Mouse (Mus musculus) embryonic facial prominence, embryonic 10.5 days (tissue): ENCODE measurements around the gene Kptn. TPM values are rescaled to one million over a fixed set of nuclear protein-coding genes. Genes with fewer than 3 reads are reported as not detected.

ENCODE experiments used
- DNase-seq: peaks from one replicate; pipeline ENCODE4 v3.0.0-alpha.2; 2017; ENCODE audit warnings: low spot score
- H3K27ac ChIP-seq: fragments of 300-500 bp; sonication (generic); replicated peaks from 2 replicates; pipeline ENCODE4 v1.5.1; 2016; ENCODE audit warnings: mild to moderate bottlenecking
- H3K27me3 ChIP-seq: fragments of 300-500 bp; sonication (generic); replicated peaks from 2 replicates; pipeline ENCODE4 v1.6.1; 2016; ENCODE audit warnings: low read depth, mild to moderate bottlenecking; ENCODE audit not compliant: poor library complexity, severe bottlenecking
- H3K36me3 ChIP-seq: fragments of 300-500 bp; sonication (generic); replicated peaks from 2 replicates; pipeline ENCODE4 v1.6.1; 2016; ENCODE audit warnings: mild to moderate bottlenecking, moderate library complexity
- H3K4me1 ChIP-seq: fragments of 300-500 bp; sonication (generic); 2 replicates; pipeline ENCODE4 v1.6.1; 2016
- H3K4me3 ChIP-seq: fragments of 300-500 bp; sonication (generic); 2 replicates; pipeline ENCODE4 v1.5.1; 2016; ENCODE audit warnings: mild to moderate bottlenecking, moderate library complexity
- H3K9me3 ChIP-seq: fragments of 300-500 bp; sonication (generic); 2 replicates; pipeline ENCODE4 v1.6.1; 2016; ENCODE audit warnings: mild to moderate bottlenecking
- WGBS: fragments of 180-500 bp; shearing (Covaris S2); methylation state at CpG from one replicate; pipeline ENCODE4 v1.1.7; 2016; 5-methylcytosine and 5-hydroxymethylcytosine counted together
- polyA plus RNA-seq: library from polyadenylated mRNA; unstranded; fragments of >200 nt; fragmentation: Nextera tagmentation; extraction: Ambion mirVana; gene quantifications from 2 replicates; pipeline ENCODE4 v1.2.1, GENCODE M21; 2016

Kptn gene
- polyA plus RNA-seq, 1 experiment from 2014 or later: 25.8 TPM

- no peaks in the 10 kb centered on the region; the same call in 1 of the 2 replicates for H3K36me3 ChIP-seq
- peaks cover under 1% of the 10 kb centered on the region; the same call in 1 of the 2 replicates for H3K4me1 ChIP-seq
- WGBS: 20% methylated on average over 10 of the region's 10 CpGs
- peaks cover 17% of the 10 kb centered on the region for H3K27me3 ChIP-seq
- no peak overlapping the region for H3K4me3 ChIP-seq
- no peak overlapping the region for H3K27ac ChIP-seq
- H3K9me3 ChIP-seq: no peaks in the 10 kb centered on the region
- peak; percentile 67 for DNase-seq
Observed at GRCm38 (mm10) chr7:16153522-16153921, 33.8 kb downstream of the Kptn start.

GRCm38 (mm10) chr7:16155132-16155872, 35.6 kb downstream of the Kptn start:
- no peaks in the 10 kb centered on the region; the same call in 1 of the 2 replicates for H3K36me3 ChIP-seq
- no peak overlapping the region for H3K27ac ChIP-seq
- peaks cover 6% of the 10 kb centered on the region for H3K4me1 ChIP-seq
- no peak for DNase-seq
- 75% methylated on average over 9 of the region's 9 CpGs for WGBS
- H3K9me3 ChIP-seq: no peaks in the 10 kb centered on the region
- peaks cover 35% of the 10 kb centered on the region for H3K27me3 ChIP-seq
- no peak overlapping the region for H3K4me3 ChIP-seq

- DNase-seq: no peak
- Histone ChIP-seq H3K36me3 (no peaks in the 10 kb centered on the region; the same call in 1 of the 2 replicates), H3K4me3 (no peak overlapping the region), H3K27me3 (peaks cover 40% of the 10 kb centered on the region), H3K4me1 (peaks cover 6% of the 10 kb centered on the region), H3K27ac (no peak overlapping the region), H3K9me3 (0 out of 2 replicates have a peak, but pooled peaks cover 2% of the 10 kb centered on the region)
- WGBS: 82% methylated on average over 8 of the region's 8 CpGs
Observed at GRCm38 (mm10) chr7:16156105-16156714, 36.5 kb downstream of the Kptn start.

GRCm38 (mm10) chr7:16158735-16159134, 39.0 kb downstream of the Kptn start:
- H3K4me3 ChIP-seq: peak overlapping the region; percentile 23; the same call in 1 of the 2 replicates
- no peak overlapping the region for H3K27ac ChIP-seq
- peaks cover 40% of the 10 kb centered on the region for H3K27me3 ChIP-seq
- H3K4me1 ChIP-seq: peaks cover 6% of the 10 kb centered on the region
- H3K36me3 ChIP-seq: no peaks in the 10 kb centered on the region; the same call in 1 of the 2 replicates
- 10% methylated on average over 39 of the region's 39 CpGs for WGBS
- peak; percentile 26 for DNase-seq
- H3K9me3 ChIP-seq: 0 out of 2 replicates have a peak, but pooled peaks cover 2% of the 10 kb centered on the region

DNA sequence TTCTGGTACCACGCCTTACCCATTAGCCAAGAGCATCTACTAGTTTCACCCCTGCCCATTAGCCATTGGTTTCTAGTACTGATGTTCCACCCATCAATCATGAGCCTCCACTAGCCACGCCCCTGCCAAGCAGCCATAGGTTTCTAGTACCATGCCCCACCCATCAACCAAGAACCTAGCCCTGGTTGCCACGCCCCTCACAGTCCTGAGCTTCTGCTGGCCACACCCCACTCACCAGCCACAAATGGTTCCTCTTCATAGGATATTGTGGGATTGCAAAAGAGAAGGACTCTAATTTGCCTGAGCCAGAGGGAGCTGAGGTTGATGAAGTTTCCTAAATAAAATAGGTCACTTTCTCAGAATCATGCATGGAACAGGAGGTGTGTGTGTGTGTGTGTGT, 41.0 kb downstream of the Kptn start:
- WGBS: 67% methylated on average over 3 of the region's 3 CpGs
- H3K4me1 ChIP-seq: peaks cover 6% of the 10 kb centered on the region
- H3K9me3 ChIP-seq: 0 out of 2 replicates have a peak, but pooled peaks cover 2% of the 10 kb centered on the region
- no peak for DNase-seq
- H3K4me3 ChIP-seq: no peak overlapping the region
- no peaks in the 10 kb centered on the region; the same call in 1 of the 2 replicates for H3K36me3 ChIP-seq
- no peak overlapping the region for H3K27ac ChIP-seq
- peaks cover 40% of the 10 kb centered on the region for H3K27me3 ChIP-seq

- peaks cover 40% of the 10 kb centered on the region for H3K27me3 ChIP-seq
- H3K4me1 ChIP-seq: peaks cover 6% of the 10 kb centered on the region
- no peaks in the 10 kb centered on the region; the same call in 1 of the 2 replicates for H3K36me3 ChIP-seq
- no peak for DNase-seq
- no peak overlapping the region for H3K4me3 ChIP-seq
- WGBS: 91% methylated on average over 9 of the region's 9 CpGs
- H3K27ac ChIP-seq: no peak overlapping the region
- H3K9me3 ChIP-seq: 0 out of 2 replicates have a peak, but pooled peaks cover 2% of the 10 kb centered on the region
Observed at GRCm38 (mm10) chr7:16161302-16161701, 41.6 kb downstream of the Kptn start.

GRCm38 (mm10) chr7:16162036-16162435, 42.3 kb downstream of the Kptn start:
- DNase-seq: no peak
- Histone ChIP-seq H3K36me3 (no peaks in the 10 kb centered on the region; the same call in 1 of the 2 replicates), H3K27me3 (peaks cover 38% of the 10 kb centered on the region), H3K4me3 (no peak overlapping the region), H3K9me3 (0 out of 2 replicates have a peak, but pooled peaks cover 2% of the 10 kb centered on the region), H3K27ac (no peak overlapping the region), H3K4me1 (peaks cover 6% of the 10 kb centered on the region)
- 81% methylated on average over 7 of the region's 7 CpGs for WGBS

GRCm38 (mm10) chr7:16172141-16172581, 52.5 kb downstream of the Kptn start:
- 0% methylated on average over 1 of the region's 1 CpGs for WGBS
- Histone ChIP-seq H3K27me3 (no peaks in the 10 kb centered on the region), H3K27ac (peak overlapping the region; percentile 87), H3K36me3 (no peaks in the 10 kb centered on the region), H3K4me1 (peaks cover 48% of the 10 kb centered on the region), H3K4me3 (peak overlapping the region; percentile 34; the same call in 1 of the 2 replicates), H3K9me3 (peaks cover 11% of the 10 kb centered on the region; the same call in 1 of the 2 replicates)
- DNase-seq: peak; percentile 55

GRCm38 (mm10) chr7:16172586-16173140, 53.0 kb downstream of the Kptn start:
- peaks cover 48% of the 10 kb centered on the region for H3K4me1 ChIP-seq
- no peak for DNase-seq

DNA sequence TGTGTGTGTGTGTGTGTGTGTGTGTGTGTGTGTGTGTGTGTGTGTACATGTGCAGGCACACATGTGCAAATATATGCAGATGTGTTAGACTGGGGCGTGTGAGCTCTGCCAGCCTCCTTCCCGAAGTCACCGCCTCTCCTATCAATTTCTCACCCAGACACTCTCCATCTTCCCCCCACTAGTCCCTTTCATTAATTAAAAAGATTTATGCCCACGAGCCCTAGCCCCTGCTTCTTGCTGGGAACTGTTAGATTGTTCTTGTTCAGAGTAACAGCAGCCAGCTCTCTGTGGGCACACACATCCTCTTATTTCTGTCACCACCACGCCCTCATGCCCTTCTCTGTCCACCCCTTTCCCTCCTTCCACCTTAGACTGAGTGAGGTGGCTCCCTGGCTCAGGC, 53.5 kb downstream of the Kptn start:
- 52% methylated on average over 5 of the region's 5 CpGs for WGBS
- Histone ChIP-seq H3K9me3 (0 out of 2 replicates have a peak, but pooled peaks cover 4% of the 10 kb centered on the region), H3K27ac (peak overlapping the region; percentile 87), H3K4me3 (peak overlapping the region; percentile 78), H3K4me1 (peaks cover 48% of the 10 kb centered on the region), H3K36me3 (peaks cover 4% of the 10 kb centered on the region; the same call in 1 of the 2 replicates), H3K27me3 (no peaks in the 10 kb centered on the region)
- no peak for DNase-seq

More at GRCm38 (mm10) chr7:16172586-16173140, 53.0 kb downstream of the Kptn start:
- Histone ChIP-seq H3K36me3 (no peaks in the 10 kb centered on the region; the same call in 1 of the 2 replicates), H3K9me3 (peaks cover 8% of the 10 kb centered on the region; the same call in 1 of the 2 replicates), H3K4me3 (peak overlapping the region; percentile 78; the same call in 1 of the 2 replicates), H3K27me3 (no peaks in the 10 kb centered on the region), H3K27ac (peak overlapping the region; percentile 87)
- WGBS: 41% methylated on average over 1 of the region's 1 CpGs

- H3K27me3 ChIP-seq: no peaks in the 10 kb centered on the region
- DNase-seq: peak; percentile 84
- peak within 1 kb of the TSS; percentile 87 for H3K27ac ChIP-seq
- under 1% methylated on average over 42 of the region's 42 CpGs for WGBS
- 0 out of 2 replicates have a peak, but pooled peaks cover 4% of the 10 kb centered on the region for H3K9me3 ChIP-seq
- peaks cover 21% of the 10 kb centered on the region for H3K36me3 ChIP-seq
- H3K4me3 ChIP-seq: peak within 1 kb of the TSS; percentile 78
- peaks cover 48% of the 10 kb centered on the region for H3K4me1 ChIP-seq
Observed at GRCm38 (mm10) chr7:16174597-16175541, 55.2 kb downstream of the Kptn start, which contains the start of gene Meis3. Meis3 (plus strand) TSS chr7:16175090.
